Mouse (Mus musculus) heart, embryonic 14.5 days (tissue): ENCODE results near the gene Tnfrsf19. TPM values are rescaled to one million over a fixed set of nuclear protein-coding genes. Genes with fewer than 3 reads are reported as not detected.

Source experiments
- ATAC-seq: fragments of 200-750 bp; cut with Nextera tagmentation; 2 replicates; pipeline ENCODE4 v1.8.0; 2017; ENCODE audit warnings: low read depth, moderate TSS enrichment; ENCODE audit not compliant: insufficient number of reproducible peaks, insufficient read depth, low FRiP score
- H3K27ac ChIP-seq, 2 experiments: fragments of 200-500 bp in 1 of 2; fragments of 300-500 bp in 1 of 2; sonication (generic) in 1 of 2; replicated peaks in 1 of 2; 2 replicates each; pipeline ENCODE4 v1.5.1; 2012 to 2014; ENCODE audit warnings: low read depth in 2 of 2, low read length in 2 of 2, control low read depth in 1 of 2, mild to moderate bottlenecking in 1 of 2, mixed read lengths in 1 of 2; ENCODE audit not compliant: control insufficient read depth in 1 of 2, insufficient read depth in 1 of 2
- H3K27me3 ChIP-seq: fragments of 300-500 bp; sonication (generic); 2 replicates; pipeline ENCODE4 v1.6.1; 2014; ENCODE audit warnings: mild to moderate bottlenecking, low read length, control low read depth; ENCODE audit not compliant: control insufficient read depth, insufficient read depth
- H3K36me3 ChIP-seq: fragments of 300-500 bp; sonication (generic); 2 replicates; pipeline ENCODE4 v1.6.1; 2014; ENCODE audit warnings: mild to moderate bottlenecking, control low read depth, low read length, mixed read lengths; ENCODE audit not compliant: control insufficient read depth, insufficient read depth
- H3K4me1 ChIP-seq, 2 experiments: fragments of 200-500 bp in 1 of 2; fragments of 300-500 bp in 1 of 2; sonication (generic) in 1 of 2; 2 replicates each; pipeline ENCODE4 v1.6.1; 2012 to 2014; ENCODE audit warnings: low read length in 2 of 2, control low read depth in 1 of 2, mixed read lengths in 1 of 2; ENCODE audit not compliant: control insufficient read depth in 2 of 2, insufficient read depth in 2 of 2
- H3K4me2 ChIP-seq: fragments of 300-500 bp; sonication (generic); 2 replicates; pipeline ENCODE4 v1.6.1; 2014; ENCODE audit warnings: mild to moderate bottlenecking, low read length
- H3K4me3 ChIP-seq, 2 experiments: fragments of 200-500 bp in 1 of 2; fragments of 300-500 bp in 1 of 2; sonication (generic) in 1 of 2; 2 replicates each; pipeline ENCODE4 v1.5.1; 2012 to 2014; ENCODE audit warnings: low read length in 2 of 2, mild to moderate bottlenecking in 2 of 2, control low read depth in 1 of 2, low read depth in 1 of 2, moderate library complexity in 1 of 2; ENCODE audit not compliant: control insufficient read depth in 1 of 2, insufficient read depth in 1 of 2
- H3K9ac ChIP-seq: fragments of 300-500 bp; sonication (generic); 2 replicates; pipeline ENCODE4 v1.6.1; 2014; ENCODE audit warnings: mild to moderate bottlenecking, low read length
- H3K9me3 ChIP-seq: fragments of 300-500 bp; sonication (generic); 2 replicates; pipeline ENCODE4 v1.6.1; 2016; ENCODE audit warnings: low read length, control low read depth; ENCODE audit not compliant: control insufficient read depth
- WGBS: fragments of 180-500 bp; shearing (Covaris S2); extraction: QIAGEN DNeasy Blood & Tissue Kit; methylation state at CpG from one replicate; pipeline ENCODE4 v1.1.7; 2014; 5-methylcytosine and 5-hydroxymethylcytosine counted together
- polyA plus RNA-seq: library from polyadenylated mRNA; unstranded; fragments of >200 nt; fragmentation: Nextera tagmentation; extraction: Ambion mirVana; gene quantifications from 2 replicates; pipeline ENCODE4 v1.2.1, GENCODE M21; 2014

Gene Tnfrsf19
- polyA plus RNA-seq, 1 experiment from 2014 or later = 22.2 TPM

- Histone ChIP-seq H3K9me3 (no peaks in the 10 kb centered on the region), H3K36me3 (no peaks in the 10 kb centered on the region), H3K9ac (no peak overlapping the region), H3K4me2 (no peak overlapping the region), H3K4me1 (peaks cover 12 to 20% of the 10 kb centered on the region in 2 experiments), H3K4me3 (no peak overlapping the region), H3K27ac (no peak overlapping the region), H3K27me3 (no peaks in the 10 kb centered on the region)
- no peak for ATAC-seq
- WGBS = 46% methylated on average over 4 of the region's 4 CpGs
Observed at GRCm38 (mm10) chr14:60985077-60985476, 61.2 kb downstream of the Tnfrsf19 start.

GRCm38 (mm10) chr14:60984266-60984665 is 62.0 kb downstream of the Tnfrsf19 start:
- peaks cover 12 to 20% of the 10 kb centered on the region in 2 experiments for H3K4me1 ChIP-seq
- no peaks in the 10 kb centered on the region for H3K27me3 ChIP-seq
- no peaks in the 10 kb centered on the region for H3K9me3 ChIP-seq
- 59% methylated on average over 6 of the region's 6 CpGs for WGBS
- no peak overlapping the region for H3K4me3 ChIP-seq
- ATAC-seq = no peak
- H3K9ac ChIP-seq = no peak overlapping the region
- no peaks in the 10 kb centered on the region for H3K36me3 ChIP-seq
- no peak overlapping the region for H3K4me2 ChIP-seq
- H3K27ac ChIP-seq = no peak overlapping the region

GRCm38 (mm10) chr14:60982126-60982525 is 64.2 kb downstream of the Tnfrsf19 start:
- Histone ChIP-seq H3K4me2 (no peak overlapping the region), H3K36me3 (no peaks in the 10 kb centered on the region), H3K4me3 (no peak overlapping the region), H3K27ac (no peak overlapping the region), H3K4me1 (peaks cover 1 to 4% of the 10 kb centered on the region in 2 experiments; a peak in 2 of 4 replicates), H3K9me3 (no peaks in the 10 kb centered on the region), H3K9ac (no peak overlapping the region), H3K27me3 (no peaks in the 10 kb centered on the region)
- no peak for ATAC-seq

- Histone ChIP-seq H3K27ac (no peak overlapping the region), H3K36me3 (no peaks in the 10 kb centered on the region), H3K9me3 (no peaks in the 10 kb centered on the region), H3K4me3 (no peak overlapping the region), H3K27me3 (no peaks in the 10 kb centered on the region), H3K9ac (no peak overlapping the region), H3K4me2 (no peak overlapping the region), H3K4me1 (peaks cover 0 to 4% of the 10 kb centered on the region in 2 experiments; a peak in 1 of 4 replicates)
- ATAC-seq = no peak
- WGBS = 83% methylated on average over 5 of the region's 5 CpGs
Observed at GRCm38 (mm10) chr14:60980244-60980887, 65.9 kb downstream of the Tnfrsf19 start.

- no peak overlapping the region for H3K9ac ChIP-seq
- no peak for ATAC-seq
- no peaks in the 10 kb centered on the region for H3K4me1 ChIP-seq
- 76% methylated on average over 6 of the region's 6 CpGs for WGBS
- peaks cover 4% of the 10 kb centered on the region; the same call in 1 of the 2 replicates for H3K36me3 ChIP-seq
- no peak overlapping the region for H3K4me3 ChIP-seq
- H3K4me2 ChIP-seq = no peak overlapping the region
- no peaks in the 10 kb centered on the region for H3K27me3 ChIP-seq
- no peak overlapping the region for H3K27ac ChIP-seq
- no peaks in the 10 kb centered on the region for H3K9me3 ChIP-seq
Observed at GRCm38 (mm10) chr14:60978129-60978528, 68.2 kb downstream of the Tnfrsf19 start.

- Histone ChIP-seq H3K27ac (no peak overlapping the region), H3K27me3 (no peaks in the 10 kb centered on the region), H3K4me2 (no peak overlapping the region), H3K9ac (no peak overlapping the region), H3K36me3 (peaks cover 17% of the 10 kb centered on the region; the same call in 1 of the 2 replicates), H3K4me1 (no peaks in the 10 kb centered on the region), H3K9me3 (no peaks in the 10 kb centered on the region), H3K4me3 (no peak overlapping the region)
- ATAC-seq = no peak
- WGBS = 84% methylated on average over 3 of the region's 3 CpGs
Observed at GRCm38 (mm10) chr14:60976231-60976630, 70.1 kb downstream of the Tnfrsf19 start.

- no peak overlapping the region for H3K4me3 ChIP-seq
- no peaks in the 10 kb centered on the region for H3K4me1 ChIP-seq
- 89% methylated on average over 3 of the region's 3 CpGs for WGBS
Observed at GRCm38 (mm10) chr14:60975736-60976135, 70.6 kb downstream of the Tnfrsf19 start.

GRCm38 (mm10) chr14:60970961-60971360 is 75.3 kb downstream of the Tnfrsf19 start:
- Histone ChIP-seq H3K4me1 (no peaks in the 10 kb centered on the region), H3K4me3 (no peak overlapping the region), H3K4me2 (no peak overlapping the region), H3K36me3 (peaks cover 41% of the 10 kb centered on the region), H3K9me3 (no peaks in the 10 kb centered on the region), H3K27ac (no peak overlapping the region), H3K9ac (no peak overlapping the region), H3K27me3 (no peaks in the 10 kb centered on the region)
- ATAC-seq = no peak
- WGBS = 80% methylated on average over 9 of the region's 9 CpGs

More at GRCm38 (mm10) chr14:60975736-60976135, 70.6 kb downstream of the Tnfrsf19 start:
- Histone ChIP-seq H3K9ac (no peak overlapping the region), H3K27ac (no peak overlapping the region), H3K27me3 (no peaks in the 10 kb centered on the region), H3K4me2 (no peak overlapping the region), H3K9me3 (no peaks in the 10 kb centered on the region), H3K36me3 (peaks cover 19% of the 10 kb centered on the region)
- ATAC-seq = no peak
